Mouse (Mus musculus) testis, adult 2 months (tissue): ENCODE measurements around the gene Arhgef3.

Experiments
- CTCF ChIP-seq: fragments of 200-500 bp; IDR thresholded peaks from 2 replicates; pipeline ENCODE4 v1.5.1; 2012; ENCODE audit warnings: low read depth, mild to moderate bottlenecking, inconsistent platforms, low read length, moderate library complexity; ENCODE audit not compliant: control insufficient read depth, insufficient read depth, insufficient replicate concordance
- POLR2A ChIP-seq: fragments of 200-500 bp; IDR thresholded peaks from 2 replicates; pipeline ENCODE4 v1.6.1; 2012; ENCODE audit warnings: low read depth, mild to moderate bottlenecking, inconsistent platforms, low read length, moderate library complexity; ENCODE audit not compliant: control insufficient read depth

GRCm38 (mm10) chr14:27352470-27352869, 237.8 kb downstream of the Arhgef3 start:
- TF ChIP-seq CTCF (no peak), POLR2A (no peak)
